Mouse (Mus musculus) erythroblast, embryonic 14.5 days (primary cell): ENCODE data around the gene Hrh1.

Source experiments
- GATA1 ChIP-seq: IDR thresholded peaks from 2 replicates; pipeline ENCODE4 v1.6.1; 2012; ENCODE audit warnings: low read length, inconsistent platforms, mixed read lengths
- TAL1 ChIP-seq: IDR thresholded peaks from 3 replicates; pipeline ENCODE4 v1.6.1; 2012; ENCODE audit warnings: low read length, inconsistent platforms, mixed read lengths

DNA sequence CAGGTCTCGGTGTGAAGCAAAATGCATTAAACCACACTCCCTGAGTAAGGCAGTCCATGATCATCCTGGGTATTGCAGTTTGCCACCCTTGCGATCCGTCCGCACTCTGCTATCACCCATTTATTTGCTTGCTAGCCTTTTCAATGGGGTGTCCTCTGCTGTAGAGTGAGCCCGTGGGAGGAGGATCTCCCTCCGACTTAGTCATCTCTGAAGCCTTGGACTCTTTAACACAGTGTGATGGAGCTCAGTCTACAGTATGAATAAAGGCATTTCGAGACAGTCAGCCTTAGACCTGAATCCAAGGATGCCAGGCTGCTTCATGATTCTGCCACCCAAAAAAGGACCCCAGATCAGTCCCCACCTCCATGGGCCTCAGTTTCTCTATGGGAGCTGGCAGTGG, 25.0 kb upstream of the Hrh1 start:
- TF ChIP-seq GATA1: no peak
- no peak for TF ChIP-seq TAL1
